ENCODE assay signal across 11 mouse cellular contexts in genomic region chr6:142890321-142890720, GRCm38 (mm10).
"Had no signal": no experiment of that assay in that cellular context is flagged by ENCODE, and none has a peak within 500 bp of the region (broad histone marks: within the 10 kb centered on the region; RNA-seq: fewer than 3 reads in every experiment).

No protein-coding gene starts in this region.

- H3K9me3 ChIP-seq: kidney, embryonic 15.5 days; limb, embryonic 12.5 days; lung, embryonic 15.5 days had no signal

- H3K36me3 ChIP-seq: kidney, embryonic 15.5 days; limb, embryonic 12.5 days; lung, embryonic 15.5 days had no signal

- ATAC-seq: intestine, embryonic 16.5 days had no signal

- H3K4me1 ChIP-seq: lung, embryonic 15.5 days had no signal

- H3K27me3 ChIP-seq: kidney, embryonic 15.5 days; limb, embryonic 12.5 days; lung, embryonic 15.5 days had no signal

- H3K4me2 ChIP-seq: kidney, embryonic 15.5 days; limb, embryonic 12.5 days; lung, embryonic 15.5 days had no signal

- H3K27ac ChIP-seq: kidney, embryonic 15.5 days; left cerebral cortex, adult 2 months; limb, embryonic 12.5 days; lung, embryonic 15.5 days; macrophage had no signal

- DNase-seq: kidney, adult 2 months; kidney, postnatal 14 days; lung, postnatal 14 days; midbrain, embryonic 14.5 days; right cerebral cortex, postnatal 25 days had no signal

- H3K4me3 ChIP-seq: kidney, embryonic 15.5 days; left cerebral cortex, adult 2 months; limb, embryonic 12.5 days; lung, embryonic 15.5 days had no signal

- H3K9ac ChIP-seq: kidney, embryonic 15.5 days; limb, embryonic 12.5 days; lung, embryonic 15.5 days had no signal
